Mouse (Mus musculus) megakaryocyte, embryonic 14.5 days (primary cell): Measurements from ENCODE around the gene Fbxl18. TPM values are rescaled to one million over a fixed set of nuclear protein-coding genes. Genes with fewer than 3 reads are reported as not detected.

Experiments used
- H3K27me3 ChIP-seq: replicated peaks from 2 replicates; pipeline ENCODE3; 2012; ENCODE audit warnings: inconsistent platforms
- H3K36me3 ChIP-seq: replicated peaks from 2 replicates; pipeline ENCODE3; 2012; ENCODE audit warnings: low read length, inconsistent platforms, mixed read lengths
- H3K4me1 ChIP-seq: 2 replicates; pipeline ENCODE4 v1.6.1; 2012; ENCODE audit warnings: inconsistent platforms
- H3K4me3 ChIP-seq: replicated peaks from 2 replicates; pipeline ENCODE3; 2012; ENCODE audit warnings: moderate library complexity, mild to moderate bottlenecking, inconsistent platforms
- H3K9me3 ChIP-seq: 2 replicates; pipeline ENCODE4 v1.6.1; 2012; ENCODE audit warnings: inconsistent platforms
- FLI1 ChIP-seq: IDR thresholded peaks from 2 replicates; pipeline ENCODE4 v1.6.1; 2012; ENCODE audit warnings: low read length, inconsistent platforms, mixed read lengths
- GATA1 ChIP-seq: IDR thresholded peaks from 3 replicates; pipeline ENCODE4 v1.6.1; 2012; ENCODE audit warnings: mixed read lengths, low read length, inconsistent platforms, borderline replicate concordance
- polyA plus RNA-seq: library from polyadenylated mRNA; stranded (reverse); fragments of >175 nt; gene quantifications from 2 replicates; pipeline ENCODE4 v1.2.3, GENCODE M21; 2012; ENCODE audit warnings: low replicate concordance; ENCODE audit not compliant: insufficient read depth

The Fbxl18 gene
- polyA plus RNA-seq, 1 experiment = 4.9 TPM

- H3K4me1 ChIP-seq = peaks cover 53% of the 10 kb centered on the region
- H3K9me3 ChIP-seq = no peaks in the 10 kb centered on the region
- no peak overlapping the region for H3K4me3 ChIP-seq
- H3K27me3 ChIP-seq = no peaks in the 10 kb centered on the region
- TF ChIP-seq FLI1 = no peak
- TF ChIP-seq GATA1 = no peak
- H3K36me3 ChIP-seq = peaks cover 75% of the 10 kb centered on the region
Measured at GRCm38 (mm10) chr5:142882471-142882870, 12.8 kb downstream of the Fbxl18 start.

GRCm38 (mm10) chr5:142881936-142882335 is 13.3 kb downstream of the Fbxl18 start:
- Histone ChIP-seq H3K4me1 (peaks cover 56% of the 10 kb centered on the region), H3K27me3 (no peaks in the 10 kb centered on the region), H3K36me3 (peaks cover 76% of the 10 kb centered on the region), H3K9me3 (no peaks in the 10 kb centered on the region), H3K4me3 (peak overlapping the region; percentile 47)
- TF ChIP-seq FLI1 (no peak), GATA1 (no peak)

- Histone ChIP-seq H3K9me3 (no peaks in the 10 kb centered on the region), H3K4me1 (peaks cover 54% of the 10 kb centered on the region), H3K36me3 (peaks cover 76% of the 10 kb centered on the region), H3K27me3 (no peaks in the 10 kb centered on the region), H3K4me3 (peak overlapping the region; percentile 82)
- TF ChIP-seq GATA1 = no peak
- TF ChIP-seq FLI1 = no peak
Measured at GRCm38 (mm10) chr5:142880806-142881516, 14.3 kb downstream of the Fbxl18 start.

GRCm38 (mm10) chr5:142880246-142880645 is 15.0 kb downstream of the Fbxl18 start:
- Histone ChIP-seq H3K4me1 (peaks cover 51% of the 10 kb centered on the region), H3K9me3 (no peaks in the 10 kb centered on the region), H3K4me3 (no peak overlapping the region), H3K27me3 (no peaks in the 10 kb centered on the region), H3K36me3 (peaks cover 76% of the 10 kb centered on the region)
- TF ChIP-seq GATA1 (no peak), FLI1 (no peak)

- Histone ChIP-seq H3K27me3 (no peaks in the 10 kb centered on the region), H3K4me3 (peak overlapping the region; percentile 1), H3K4me1 (peaks cover 50% of the 10 kb centered on the region), H3K36me3 (peaks cover 76% of the 10 kb centered on the region), H3K9me3 (no peaks in the 10 kb centered on the region)
- no peak for TF ChIP-seq FLI1
Measured at GRCm38 (mm10) chr5:142879318-142880175, 15.7 kb downstream of the Fbxl18 start.

GRCm38 (mm10) chr5:142878570-142878969 is 16.7 kb downstream of the Fbxl18 start:
- TF ChIP-seq GATA1 (no peak), FLI1 (no peak)
- no peaks in the 10 kb centered on the region for H3K9me3 ChIP-seq
- no peak overlapping the region for H3K4me3 ChIP-seq
- H3K27me3 ChIP-seq = no peaks in the 10 kb centered on the region
- H3K36me3 ChIP-seq = peaks cover 76% of the 10 kb centered on the region
- H3K4me1 ChIP-seq = peaks cover 50% of the 10 kb centered on the region

- TF ChIP-seq FLI1 (no peak), GATA1 (no peak)
- Histone ChIP-seq H3K4me3 (no peak overlapping the region), H3K27me3 (no peaks in the 10 kb centered on the region), H3K4me1 (peaks cover 49% of the 10 kb centered on the region), H3K36me3 (peaks cover 78% of the 10 kb centered on the region), H3K9me3 (no peaks in the 10 kb centered on the region)
Measured at GRCm38 (mm10) chr5:142877337-142878280, 17.6 kb downstream of the Fbxl18 start.

- TF ChIP-seq FLI1 (no peak), GATA1 (no peak)
- Histone ChIP-seq H3K9me3 (no peaks in the 10 kb centered on the region), H3K36me3 (peaks cover 78% of the 10 kb centered on the region), H3K27me3 (no peaks in the 10 kb centered on the region), H3K4me1 (peaks cover 42% of the 10 kb centered on the region), H3K4me3 (no peak overlapping the region)
Measured at GRCm38 (mm10) chr5:142876896-142877295, 18.3 kb downstream of the Fbxl18 start.

- H3K36me3 ChIP-seq = peaks cover 86% of the 10 kb centered on the region
- TF ChIP-seq GATA1 (no peak), FLI1 (no peak)
Measured at GRCm38 (mm10) chr5:142875513-142875905, 19.7 kb downstream of the Fbxl18 start.

More at GRCm38 (mm10) chr5:142875513-142875905, 19.7 kb downstream of the Fbxl18 start:
- Histone ChIP-seq H3K4me3 (no peak overlapping the region), H3K4me1 (peaks cover 28% of the 10 kb centered on the region), H3K9me3 (no peaks in the 10 kb centered on the region), H3K27me3 (no peaks in the 10 kb centered on the region)
